Mouse (Mus musculus): Measurements from ENCODE around the gene Ppp1r10. TPM values are rescaled to one million over a fixed set of nuclear protein-coding genes. Genes with fewer than 3 reads are reported as not detected.
A peak's percentile ranks its signal among the peaks of the same experiment; 100 is the strongest.

The Ppp1r10 gene
- total RNA-seq, 2 experiments from 2014 or later, result 62.1 to 68.3 TPM

- intact Hi-C loops (cut with DNase I), result loop anchor here (5.0 to 10.0 kb wide), 2 partner anchors 42 to 145 kb away; partner anchors contain the start of genes Flot1 and Ier3
- DNase-seq (ENCODE audit: low spot score in 2 of 2), result peak; percentile 98
Measured at GRCm38 (mm10) chr17:35969418-35970389, 53.5 kb downstream of the Ppp1r10 start, which contains the start of gene Abcf1. Gene Abcf1 (minus strand): TSS chr17:35969761.

- intact Hi-C loops (cut with DNase I), result loop anchor here (10.0 kb wide), 1 partner anchor 147 kb away; the partner anchor contains the start of genes Flot1 and Ier3
- no peak for DNase-seq (ENCODE audit: low spot score in 2 of 2)
Measured at GRCm38 (mm10) chr17:35972131-35972530, 55.9 kb downstream of the Ppp1r10 start.

GRCm38 (mm10) chr17:35978811-35979400 is 62.7 kb downstream of the Ppp1r10 start:
- intact Hi-C loops (cut with DNase I), result loop anchor here (10.0 kb wide), 1 partner anchor 154 kb away; the partner anchor contains the start of genes Flot1 and Ier3
- peak in 1 of 2 experiments; percentile 87 for DNase-seq (ENCODE audit: low spot score in 2 of 2)

- intact Hi-C loops (cut with DNase I), result loop anchor here (10.0 kb wide), 1 partner anchor 155 kb away; the partner anchor contains the start of genes Flot1 and Ier3
- peak; percentile 91 to 96 for DNase-seq (ENCODE audit: low spot score in 2 of 2)
Measured at GRCm38 (mm10) chr17:35979401-35980362, 63.4 kb downstream of the Ppp1r10 start, which contains the start of the genes Gnl1 and Prr3. Gene Gnl1 (plus strand): TSS chr17:35979851. Gene Prr3 (minus strand): TSS chr17:35980236.

- intact Hi-C loops (cut with DNase I), result no loop called here
Measured at GRCm38 (mm10) chr17:35980363-35980754, 64.1 kb downstream of the Ppp1r10 start.

GRCm38 (mm10) chr17:35981776-35982175 is 65.5 kb downstream of the Ppp1r10 start:
- DNase-seq (ENCODE audit: low spot score in 2 of 2), result no peak
- intact Hi-C loops (cut with DNase I), result no loop called here

More at GRCm38 (mm10) chr17:35980363-35980754, 64.1 kb downstream of the Ppp1r10 start:
- DNase-seq (ENCODE audit: low spot score in 2 of 2), result peak; percentile 41 to 52

Small RNA genes lying within 50 kb of the gene (microRNA-seq; reads per million reads assigned to microRNA genes)
- 0.67 to 2.1 reads per million in 2 experiments for gene Gm28033
- 0 to 0.53 reads per million in 2 experiments for gene Mir1894
- 634 to 684 reads per million in 2 experiments for gene Mir877

Other genes with a start within 250 kb of the Ppp1r10 start
- 10 to 100 TPM; 31.1 to 40.8 TPM for gene Vars2, start 248.8 kb upstream of the Ppp1r10 start, total RNA-seq (2021)
- 10 to 100 TPM; 23.0 to 26.2 TPM for gene Gtf2h4, start 242.7 kb upstream of the Ppp1r10 start, total RNA-seq (2021)
- 10 to 100 TPM; 46.1 to 52.8 TPM for gene Ddr1, start 211.8 kb upstream of the Ppp1r10 start, total RNA-seq (2021)
- 1 to 10 TPM; 5.4 to 5.7 TPM for gene Ier3, start 94.8 kb upstream of the Ppp1r10 start, total RNA-seq (2021)
- 100 to 1,000 TPM; 153 to 168 TPM for gene Flot1, start 93.2 kb upstream of the Ppp1r10 start, total RNA-seq (2021)
- gene Tubb5, start 78.1 kb upstream of the Ppp1r10 start, total RNA-seq (2021), result 100 to 1,000 TPM; 771 to 797 TPM
- 10 to 100 TPM; 10.7 to 14.6 TPM for gene Mdc1, start 74.9 kb upstream of the Ppp1r10 start, total RNA-seq (2021)
- 1 to 10 TPM; 5.1 TPM for gene Nrm, start 55.1 kb upstream of the Ppp1r10 start, total RNA-seq (2021)
- 10 to 100 TPM; 12.8 to 14.1 TPM for gene Ppp1r18, start 50.8 kb upstream of the Ppp1r10 start, total RNA-seq (2021)
- gene Dhx16, start 36.6 kb upstream of the Ppp1r10 start, total RNA-seq (2021), result 10 to 100 TPM; 30.1 to 32.1 TPM
- 10 to 100 TPM; 65.2 to 66.9 TPM for gene 2310061I04Rik, start 19.0 kb upstream of the Ppp1r10 start, total RNA-seq (2021)
- gene Atat1, start 6.4 kb upstream of the Ppp1r10 start, total RNA-seq (2021), result 10 to 100 TPM; 64.6 to 69.9 TPM
- gene Mrps18b, start within 50 bp of the Ppp1r10 start, total RNA-seq (2021), result 10 to 100 TPM; 40.0 to 41.7 TPM
- gene Abcf1, start 53.3 kb downstream of the Ppp1r10 start, total RNA-seq (2021), result 10 to 100 TPM; 77.1 to 77.8 TPM
- gene Gnl1, start 63.4 kb downstream of the Ppp1r10 start, total RNA-seq (2021), result 100 to 1,000 TPM; 146 to 148 TPM
- 10 to 100 TPM; 57.4 to 57.6 TPM for gene Prr3, start 63.8 kb downstream of the Ppp1r10 start, total RNA-seq (2021)
- 1 to 10 TPM; 1.0 to 1.1 TPM for gene H2-T24, start 104.1 kb downstream of the Ppp1r10 start, total RNA-seq (2021)
- 1 to 10 TPM; 3.8 to 4.6 TPM for gene H2-T23, start 116.4 kb downstream of the Ppp1r10 start, total RNA-seq (2021)
- gene H2-T22, start 126.3 kb downstream of the Ppp1r10 start, total RNA-seq (2021), result 1 to 10 TPM; 4.3 to 6.7 TPM
- not detected for gene Gm6034, start 126.5 kb downstream of the Ppp1r10 start, total RNA-seq (2021)
- under 1 TPM; 0.55 to 0.57 TPM for gene Gm11127, start 141.9 kb downstream of the Ppp1r10 start, total RNA-seq (2021)
- not detected for gene Gm19684, start 205.2 kb downstream of the Ppp1r10 start, total RNA-seq (2021)
- gene Gm7030, start 213.0 kb downstream of the Ppp1r10 start, total RNA-seq (2021), result not detected

Measured in left cerebral cortex, postnatal 14 days (tissue).